Mouse (Mus musculus) thymus, postnatal 0 days (tissue): ENCODE data around the gene Olfr1031. TPM values are rescaled to one million over a fixed set of nuclear protein-coding genes. Genes with fewer than 3 reads are reported as not detected.
A peak's percentile ranks its signal among the peaks of the same experiment; 100 is the strongest.
"Not testable (repeated sequence)": the region's sequence is repeated elsewhere in the genome, so short reads cannot be mapped to it uniquely, and the experiment has no call there.

ENCODE experiments used
- DNase-seq: peaks from one replicate; pipeline ENCODE4 v3.0.0-alpha.2; 2015; ENCODE audit warnings: low spot score
- polyA plus RNA-seq: library from polyadenylated mRNA; unstranded; fragments of >200 nt; fragmentation: Nextera tagmentation; extraction: Ambion mirVana; gene quantifications from 2 replicates; pipeline ENCODE4 v1.2.1, GENCODE M21; 2015

Gene Olfr1031
- polyA plus RNA-seq, result not detected in 2 replicates

GRCm38 (mm10) chr2:85990004-85990403 is at the start of gene Olfr1031:
Gene Olfr1031 (plus strand): TSS chr2:85990304.
- no peak for DNase-seq

GRCm38 (mm10) chr2:85950137-85950536 is 40.0 kb upstream of the Olfr1031 start, which contains the start of gene Olfr1028:
Gene Olfr1028 (plus strand): TSS chr2:85950437.
- no peak for DNase-seq

GRCm38 (mm10) chr2:85973595-85973994 is 16.5 kb upstream of the Olfr1031 start, which contains the start of gene Olfr1029:
Gene Olfr1029 (plus strand): TSS chr2:85973895.
- no peak for DNase-seq

GRCm38 (mm10) chr2:85978976-85979375 is 11.1 kb upstream of the Olfr1031 start, which contains the start of gene Olfr1030:
Gene Olfr1030 (plus strand): TSS chr2:85979276.
- no peak for DNase-seq

- no peak for DNase-seq
Observed at GRCm38 (mm10) chr2:86005240-86005639, 15.1 kb downstream of the Olfr1031 start, which contains the start of gene Olfr1032. Gene Olfr1032 (plus strand): TSS chr2:86005540.

- DNase-seq, result peak; percentile 48
Observed at GRCm38 (mm10) chr2:86020406-86020805, 30.3 kb downstream of the Olfr1031 start, which contains the start of gene Olfr1033. Gene Olfr1033 (plus strand): TSS chr2:86020633.

- not testable (repeated sequence) for DNase-seq
Observed at GRCm38 (mm10) chr2:86021518-86021917, 31.4 kb downstream of the Olfr1031 start.

Other genes starting within 250 kb of the Olfr1031 start
- not detected in 2 replicates for gene Olfr1012, start 227.5 kb upstream of the Olfr1031 start, polyA plus RNA-seq
- not detected in 2 replicates for gene Olfr1013, start 223.2 kb upstream of the Olfr1031 start, polyA plus RNA-seq
- gene Olfr1014, start 217.6 kb upstream of the Olfr1031 start, polyA plus RNA-seq, result not detected in 2 replicates
- gene Olfr1015, start 208.3 kb upstream of the Olfr1031 start, polyA plus RNA-seq, result not detected in 2 replicates
- not detected in 2 replicates for gene Olfr1016, start 187.8 kb upstream of the Olfr1031 start, polyA plus RNA-seq
- not detected in 2 replicates for gene Olfr1018, start 171.8 kb upstream of the Olfr1031 start, polyA plus RNA-seq
- not detected in 2 replicates for gene Olfr1019, start 144.8 kb upstream of the Olfr1031 start, polyA plus RNA-seq
- gene Olfr1020, start 143.3 kb upstream of the Olfr1031 start, polyA plus RNA-seq, result not detected in 2 replicates
- gene Olfr1022, start 121.7 kb upstream of the Olfr1031 start, polyA plus RNA-seq, result not detected in 2 replicates
- gene Olfr1023, start 104.7 kb upstream of the Olfr1031 start, polyA plus RNA-seq, result not detected in 2 replicates
- not detected in 2 replicates for gene Olfr1024, start 85.3 kb upstream of the Olfr1031 start, polyA plus RNA-seq
- not detected in 2 replicates for gene Olfr1025-ps1, start 75.1 kb upstream of the Olfr1031 start, polyA plus RNA-seq
- not detected in 2 replicates for gene Olfr1026, start 68.7 kb upstream of the Olfr1031 start, polyA plus RNA-seq
- not detected in 2 replicates for gene Olfr1028, start 39.9 kb upstream of the Olfr1031 start, polyA plus RNA-seq
- gene Olfr1029, start 16.4 kb upstream of the Olfr1031 start, polyA plus RNA-seq, result not detected in 2 replicates
- not detected in 2 replicates for gene Olfr1030, start 11.0 kb upstream of the Olfr1031 start, polyA plus RNA-seq
- not detected in 2 replicates for gene Olfr1032, start 15.2 kb downstream of the Olfr1031 start, polyA plus RNA-seq
- 1.7 and 2.3 TPM in 2 replicates for gene Olfr1033, start 30.3 kb downstream of the Olfr1031 start, polyA plus RNA-seq
- 0.03 and 0.05 TPM in 2 replicates for gene Olfr1034, start 55.6 kb downstream of the Olfr1031 start, polyA plus RNA-seq
- not detected in 2 replicates for gene Olfr1036, start 83.7 kb downstream of the Olfr1031 start, polyA plus RNA-seq
- not detected in 2 replicates for gene Olfr1037, start 97.1 kb downstream of the Olfr1031 start, polyA plus RNA-seq
- gene Olfr1039, start 145.6 kb downstream of the Olfr1031 start, polyA plus RNA-seq, result not detected in 2 replicates
- gene Olfr1040, start 156.4 kb downstream of the Olfr1031 start, polyA plus RNA-seq, result not detected in 2 replicates
- not detected in 2 replicates for gene Olfr1042, start 171.5 kb downstream of the Olfr1031 start, polyA plus RNA-seq
- not detected in 2 replicates for gene Olfr1043, start 177.2 kb downstream of the Olfr1031 start, polyA plus RNA-seq
- gene Olfr1044, start 187.5 kb downstream of the Olfr1031 start, polyA plus RNA-seq, result not detected in 2 replicates
- gene Olfr52, start 195.4 kb downstream of the Olfr1031 start, polyA plus RNA-seq, result not detected in 2 replicates
- not detected in 2 replicates for gene Olfr1045, start 212.7 kb downstream of the Olfr1031 start, polyA plus RNA-seq
- not detected in 2 replicates for gene Olfr1046, start 229.0 kb downstream of the Olfr1031 start, polyA plus RNA-seq
- not detected in 2 replicates for gene Olfr1047, start 241.1 kb downstream of the Olfr1031 start, polyA plus RNA-seq
- gene Olfr1048, start 250.0 kb downstream of the Olfr1031 start, polyA plus RNA-seq, result not detected in 2 replicates